Mouse (Mus musculus): ENCODE measurements at regions not wholly inside any gene's neighbourhood (a gene's known extent, or its start where the extent isn't known, plus 50 kb on each side); places are given as distances from the start of the nearest gene placed in this dataset.

GRCm38 (mm10) chr1:91715791-91716190 lies 85.5 kb upstream of the Twist2 start:
- H3K4me1 ChIP-seq (replicated peaks; ENCODE audit: control insufficient read depth, insufficient read depth, low read length): no peaks in the 10 kb centered on the region
- H3K27me3 ChIP-seq (ENCODE audit: control insufficient read depth, insufficient read depth, low read length): no peaks in the 10 kb centered on the region
- H3K36me3 ChIP-seq (replicated peaks; ENCODE audit: control insufficient read depth, insufficient read depth): no peaks in the 10 kb centered on the region
- no peak for ATAC-seq (ENCODE audit: low FRiP score)
- WGBS: 98% methylated on average over 2 of the region's 2 CpGs
- DNase-seq (ENCODE audit: low spot score): no peak
- no peak overlapping the region for H3K4me2 ChIP-seq (replicated peaks)
- no peaks in the 10 kb centered on the region for H3K9me3 ChIP-seq (ENCODE audit: control insufficient read depth, low read length)
- no peak overlapping the region for H3K9ac ChIP-seq
- no peak overlapping the region for H3K4me3 ChIP-seq (replicated peaks; ENCODE audit: low read length)
- H3K27ac ChIP-seq: no peak overlapping the region

GRCm38 (mm10) chr1:91716836-91717235 lies 84.4 kb upstream of the Twist2 start:
- DNase-seq (ENCODE audit: low spot score) (no peak), ATAC-seq (ENCODE audit: low FRiP score) (no peak)
- H3K36me3 ChIP-seq (replicated peaks; ENCODE audit: control insufficient read depth, insufficient read depth): no peaks in the 10 kb centered on the region
- H3K27ac ChIP-seq: no peak overlapping the region
- H3K4me2 ChIP-seq (replicated peaks): no peak overlapping the region
- no peak overlapping the region for H3K4me3 ChIP-seq (replicated peaks; ENCODE audit: low read length)
- no peaks in the 10 kb centered on the region for H3K4me1 ChIP-seq (replicated peaks; ENCODE audit: control insufficient read depth, insufficient read depth, low read length)
- H3K9me3 ChIP-seq (ENCODE audit: control insufficient read depth, low read length): no peaks in the 10 kb centered on the region
- 96% methylated on average over 2 of the region's 2 CpGs for WGBS
- H3K9ac ChIP-seq: no peak overlapping the region
- H3K27me3 ChIP-seq (ENCODE audit: control insufficient read depth, insufficient read depth, low read length): no peaks in the 10 kb centered on the region

- WGBS: 83% methylated on average over 8 of the region's 8 CpGs
- H3K4me3 ChIP-seq (replicated peaks; ENCODE audit: low read length): no peak overlapping the region
Measured at GRCm38 (mm10) chr1:91717961-91718360, 83.3 kb upstream of the Twist2 start.

DNA sequence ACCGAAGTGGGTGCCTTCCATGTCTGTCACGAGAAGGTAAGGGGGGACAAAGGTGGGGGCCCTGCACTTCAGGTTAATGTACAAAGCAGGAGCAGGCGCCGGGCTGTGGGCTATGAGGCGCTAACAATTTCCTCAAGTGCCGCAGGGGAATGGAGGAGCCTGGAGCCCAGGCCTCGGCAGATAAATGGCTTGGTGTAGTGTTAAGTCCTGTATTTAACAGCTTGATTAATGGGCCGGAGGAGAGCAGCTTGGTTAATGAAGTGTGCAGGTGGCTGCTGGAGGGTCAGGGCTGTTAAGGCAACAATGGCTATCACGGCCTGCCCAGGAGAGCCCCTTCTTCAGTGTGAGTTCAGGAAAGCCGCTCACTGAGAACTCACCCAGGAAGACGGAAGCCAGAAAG lies 72.0 kb upstream of the Twist2 start:
- Histone ChIP-seq H3K9ac (no peak overlapping the region), H3K36me3 (replicated peaks; ENCODE audit: control insufficient read depth, insufficient read depth) (no peaks in the 10 kb centered on the region), H3K27ac (no peak overlapping the region), H3K4me1 (replicated peaks; ENCODE audit: control insufficient read depth, insufficient read depth, low read length) (peaks cover 6% of the 10 kb centered on the region; the same call in 1 of the 2 replicates), H3K9me3 (ENCODE audit: control insufficient read depth, low read length) (no peaks in the 10 kb centered on the region), H3K4me3 (replicated peaks; ENCODE audit: low read length) (no peak overlapping the region), H3K4me2 (replicated peaks) (no peak overlapping the region), H3K27me3 (ENCODE audit: control insufficient read depth, insufficient read depth, low read length) (peaks cover 10% of the 10 kb centered on the region; the same call in 1 of the 2 replicates)
- ATAC-seq (ENCODE audit: low FRiP score): no peak
- DNase-seq (ENCODE audit: low spot score): no peak
- WGBS: 50% methylated on average over 11 of the region's 11 CpGs

More at GRCm38 (mm10) chr1:91717961-91718360, 83.3 kb upstream of the Twist2 start:
- Histone ChIP-seq H3K9ac (no peak overlapping the region), H3K36me3 (replicated peaks; ENCODE audit: control insufficient read depth, insufficient read depth) (no peaks in the 10 kb centered on the region), H3K27me3 (ENCODE audit: control insufficient read depth, insufficient read depth, low read length) (no peaks in the 10 kb centered on the region), H3K27ac (no peak overlapping the region), H3K9me3 (ENCODE audit: control insufficient read depth, low read length) (no peaks in the 10 kb centered on the region), H3K4me1 (replicated peaks; ENCODE audit: control insufficient read depth, insufficient read depth, low read length) (no peaks in the 10 kb centered on the region), H3K4me2 (replicated peaks) (no peak overlapping the region)
- ATAC-seq (ENCODE audit: low FRiP score): no peak
- no peak for DNase-seq (ENCODE audit: low spot score)

DNA sequence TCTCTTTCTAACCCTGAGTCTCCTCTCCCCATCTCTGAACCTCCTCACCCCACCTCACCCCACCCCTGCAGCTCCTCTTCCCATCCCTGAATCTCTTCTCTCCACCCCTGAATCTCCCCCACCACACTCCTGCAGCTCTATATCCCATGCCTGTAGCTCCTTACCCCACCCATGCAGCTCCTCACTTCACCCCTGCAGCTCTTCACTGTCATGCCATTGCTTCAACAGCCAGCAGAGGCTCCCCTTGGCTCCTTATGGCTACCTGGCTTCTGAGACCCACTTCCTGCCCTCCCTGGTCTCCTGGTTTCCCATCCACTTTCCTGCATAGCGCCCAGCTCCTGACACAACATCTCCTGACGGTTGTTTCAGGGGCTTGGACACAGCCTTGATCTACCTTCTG lies 71.0 kb upstream of the Twist2 start:
- WGBS: 74% methylated on average over 2 of the region's 2 CpGs
- Histone ChIP-seq H3K9me3 (ENCODE audit: control insufficient read depth, low read length) (no peaks in the 10 kb centered on the region), H3K4me1 (replicated peaks; ENCODE audit: control insufficient read depth, insufficient read depth, low read length) (peaks cover 6% of the 10 kb centered on the region; the same call in 1 of the 2 replicates), H3K4me3 (replicated peaks; ENCODE audit: low read length) (no peak overlapping the region), H3K9ac (no peak overlapping the region), H3K4me2 (replicated peaks) (no peak overlapping the region), H3K27me3 (ENCODE audit: control insufficient read depth, insufficient read depth, low read length) (peaks cover 16% of the 10 kb centered on the region), H3K27ac (no peak overlapping the region), H3K36me3 (replicated peaks; ENCODE audit: control insufficient read depth, insufficient read depth) (no peaks in the 10 kb centered on the region)
- ATAC-seq (ENCODE audit: low FRiP score) (no peak), DNase-seq (ENCODE audit: low spot score) (no peak)

GRCm38 (mm10) chr1:91731703-91732102 lies 69.6 kb upstream of the Twist2 start:
- H3K4me2 ChIP-seq (replicated peaks): no peak overlapping the region
- ATAC-seq (ENCODE audit: low FRiP score): no peak
- no peak overlapping the region for H3K27ac ChIP-seq
- WGBS: 73% methylated on average over 13 of the region's 13 CpGs
- H3K9ac ChIP-seq: no peak overlapping the region
- H3K4me1 ChIP-seq (replicated peaks; ENCODE audit: control insufficient read depth, insufficient read depth, low read length): peaks cover 6% of the 10 kb centered on the region; the same call in 1 of the 2 replicates
- DNase-seq (ENCODE audit: low spot score): no peak
- peaks cover 20% of the 10 kb centered on the region for H3K27me3 ChIP-seq (ENCODE audit: control insufficient read depth, insufficient read depth, low read length)
- no peaks in the 10 kb centered on the region for H3K9me3 ChIP-seq (ENCODE audit: control insufficient read depth, low read length)
- H3K4me3 ChIP-seq (replicated peaks; ENCODE audit: low read length): no peak overlapping the region
- no peaks in the 10 kb centered on the region for H3K36me3 ChIP-seq (replicated peaks; ENCODE audit: control insufficient read depth, insufficient read depth)

- Histone ChIP-seq H3K9me3 (ENCODE audit: control insufficient read depth, low read length) (no peaks in the 10 kb centered on the region), H3K36me3 (replicated peaks; ENCODE audit: control insufficient read depth, insufficient read depth) (no peaks in the 10 kb centered on the region), H3K4me2 (replicated peaks) (0 out of 2 replicates have a peak overlapping the region, but pooled peaks have one; percentile 24), H3K27ac (no peak overlapping the region), H3K4me3 (replicated peaks; ENCODE audit: low read length) (no peak overlapping the region), H3K4me1 (replicated peaks; ENCODE audit: control insufficient read depth, insufficient read depth, low read length) (peaks cover 6% of the 10 kb centered on the region; the same call in 1 of the 2 replicates), H3K9ac (no peak overlapping the region), H3K27me3 (ENCODE audit: control insufficient read depth, insufficient read depth, low read length) (peaks cover 20% of the 10 kb centered on the region)
- 29% methylated on average over 12 of the region's 12 CpGs for WGBS
- ATAC-seq (ENCODE audit: low FRiP score) (peak; percentile 65; the same call in 1 of the 2 replicates), DNase-seq (ENCODE audit: low spot score) (peak; percentile 63)
Measured at GRCm38 (mm10) chr1:91732461-91732861, 68.8 kb upstream of the Twist2 start.

GRCm38 (mm10) chr1:91734731-91735130 lies 66.5 kb upstream of the Twist2 start:
- peaks cover 6% of the 10 kb centered on the region; the same call in 1 of the 2 replicates for H3K4me1 ChIP-seq (replicated peaks; ENCODE audit: control insufficient read depth, insufficient read depth, low read length)
- no peak overlapping the region for H3K4me3 ChIP-seq (replicated peaks; ENCODE audit: low read length)
- no peak overlapping the region for H3K9ac ChIP-seq
- DNase-seq (ENCODE audit: low spot score): no peak
- H3K27ac ChIP-seq: no peak overlapping the region
- H3K27me3 ChIP-seq (ENCODE audit: control insufficient read depth, insufficient read depth, low read length): peaks cover 20% of the 10 kb centered on the region
- H3K4me2 ChIP-seq (replicated peaks): no peak overlapping the region
- H3K36me3 ChIP-seq (replicated peaks; ENCODE audit: control insufficient read depth, insufficient read depth): no peaks in the 10 kb centered on the region
- 94% methylated on average over 2 of the region's 2 CpGs for WGBS
- no peak for ATAC-seq (ENCODE audit: low FRiP score)
- no peaks in the 10 kb centered on the region for H3K9me3 ChIP-seq (ENCODE audit: control insufficient read depth, low read length)

DNA sequence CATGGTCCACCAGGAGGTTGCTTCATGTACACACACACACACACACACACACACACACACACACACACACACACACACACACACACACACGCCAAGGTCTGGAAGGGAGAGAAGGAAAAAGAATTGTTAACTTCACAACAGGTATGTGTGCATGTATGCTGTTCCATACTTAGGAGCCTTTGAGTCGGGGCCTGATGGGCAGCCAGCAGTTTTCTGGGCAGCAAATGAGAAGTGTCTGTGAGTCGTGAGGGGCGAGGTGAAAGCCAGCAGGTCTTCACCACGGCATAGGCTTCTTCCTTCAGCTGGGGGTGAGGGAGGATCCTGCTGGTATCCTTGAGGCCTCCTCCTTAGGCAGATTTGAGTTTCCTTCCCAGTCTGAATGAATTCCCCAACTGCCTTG lies 65.8 kb upstream of the Twist2 start:
- H3K9ac ChIP-seq: no peak overlapping the region
- ATAC-seq (ENCODE audit: low FRiP score) (no peak), DNase-seq (ENCODE audit: low spot score) (no peak)
- 74% methylated on average over 4 of the region's 5 CpGs for WGBS
- H3K4me2 ChIP-seq (replicated peaks): no peak overlapping the region
- H3K27me3 ChIP-seq (ENCODE audit: control insufficient read depth, insufficient read depth, low read length): peaks cover 20% of the 10 kb centered on the region
- H3K36me3 ChIP-seq (replicated peaks; ENCODE audit: control insufficient read depth, insufficient read depth): no peaks in the 10 kb centered on the region
- peaks cover 6% of the 10 kb centered on the region; the same call in 1 of the 2 replicates for H3K4me1 ChIP-seq (replicated peaks; ENCODE audit: control insufficient read depth, insufficient read depth, low read length)
- H3K4me3 ChIP-seq (replicated peaks; ENCODE audit: low read length): no peak overlapping the region
- H3K9me3 ChIP-seq (ENCODE audit: control insufficient read depth, low read length): no peaks in the 10 kb centered on the region
- H3K27ac ChIP-seq: no peak overlapping the region

DNA sequence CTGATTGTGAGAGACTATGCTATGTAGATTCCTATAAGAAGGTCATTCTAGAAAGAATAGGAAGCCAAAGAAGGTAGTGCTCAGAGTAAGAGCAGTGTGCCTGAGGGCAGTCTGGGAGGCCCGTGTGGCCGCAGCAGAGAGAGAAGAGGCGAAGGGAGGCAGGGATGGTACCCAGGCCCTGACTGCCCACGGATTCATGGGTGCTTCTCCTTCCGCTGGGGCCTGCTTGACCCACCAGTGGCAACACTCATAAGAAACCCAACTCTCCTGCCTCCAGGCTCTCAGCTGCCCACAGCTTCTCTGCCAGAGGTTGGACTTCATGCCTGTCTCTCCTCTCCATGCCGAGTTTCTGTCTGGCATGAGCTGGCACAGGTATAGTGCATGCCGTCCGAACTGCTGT lies 60.6 kb upstream of the Twist2 start:
- WGBS: 86% methylated on average over 8 of the region's 8 CpGs
- Histone ChIP-seq H3K27me3 (ENCODE audit: control insufficient read depth, insufficient read depth, low read length) (0 out of 2 replicates have a peak, but pooled peaks cover 2% of the 10 kb centered on the region), H3K4me3 (replicated peaks; ENCODE audit: low read length) (no peak overlapping the region), H3K36me3 (replicated peaks; ENCODE audit: control insufficient read depth, insufficient read depth) (no peaks in the 10 kb centered on the region), H3K4me2 (replicated peaks) (no peak overlapping the region), H3K9ac (no peak overlapping the region), H3K9me3 (ENCODE audit: control insufficient read depth, low read length) (no peaks in the 10 kb centered on the region), H3K4me1 (replicated peaks; ENCODE audit: control insufficient read depth, insufficient read depth, low read length) (no peaks in the 10 kb centered on the region), H3K27ac (no peak overlapping the region)
- ATAC-seq (ENCODE audit: low FRiP score) (no peak), DNase-seq (ENCODE audit: low spot score) (no peak)

Measured in hindbrain, embryonic 14.5 days (tissue).